18 mouse cellular contexts compared by ENCODE assay signal in the genomic region with DNA sequence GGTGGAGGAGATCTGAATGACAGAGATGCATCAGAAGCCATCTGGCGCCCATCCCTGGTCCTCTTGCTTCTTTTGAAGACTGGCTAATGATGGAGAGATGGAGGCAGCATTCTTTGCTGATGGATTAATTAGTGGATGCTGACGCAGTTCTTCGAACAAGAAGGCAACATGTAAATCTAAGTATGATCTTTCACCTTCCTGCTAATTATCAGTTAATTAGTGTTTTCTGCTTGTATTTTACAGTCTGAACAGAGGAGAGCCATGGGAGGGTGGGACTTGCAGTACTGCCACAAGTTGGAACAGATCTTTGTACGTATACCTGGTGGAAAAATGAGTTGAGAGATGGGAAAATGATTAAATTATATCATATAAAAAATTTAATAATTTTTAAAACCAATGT.
"Had no signal": no experiment of that assay in that cellular context is flagged by ENCODE, and none has a peak within 500 bp of the region (broad histone marks: within the 10 kb centered on the region; RNA-seq: fewer than 3 reads in every experiment).

No protein-coding gene starts in this region.

- H3K4me2 ChIP-seq: lung, embryonic 15.5 days; midbrain, embryonic 11.5 days; midbrain, embryonic 13.5 days; midbrain, embryonic 15.5 days; neural tube, embryonic 12.5 days; stomach, embryonic 15.5 days had no signal

- H3K9ac ChIP-seq: liver, postnatal 0 days; lung, embryonic 15.5 days; midbrain, embryonic 13.5 days; midbrain, embryonic 15.5 days; neural tube, embryonic 12.5 days; stomach, embryonic 15.5 days had no signal

- DNase-seq: liver, postnatal 0 days; lung, adult 2 months; lung, postnatal 14 days; lung, postnatal 36 days; right cerebral cortex, postnatal 14 days; thymus, adult 2 months; thymus, postnatal 25 days; thymus, postnatal 4 days had no signal

- H3K4me1 ChIP-seq: lung, embryonic 15.5 days; megakaryocyte, embryonic 14.5 days; midbrain, embryonic 13.5 days; midbrain, embryonic 15.5 days; neural tube, embryonic 12.5 days; stomach, embryonic 15.5 days had no signal

- H3K36me3 ChIP-seq: lung, embryonic 15.5 days; midbrain, embryonic 13.5 days; midbrain, embryonic 15.5 days; neural tube, embryonic 12.5 days; stomach, embryonic 15.5 days had no signal

- H3K9me3 ChIP-seq: lung, embryonic 15.5 days; midbrain, embryonic 13.5 days; midbrain, embryonic 15.5 days; neural tube, embryonic 12.5 days; stomach, embryonic 15.5 days had no signal

- H3K4me3 ChIP-seq: lung, embryonic 15.5 days; megakaryocyte, embryonic 14.5 days; midbrain, embryonic 13.5 days; midbrain, embryonic 15.5 days; neural tube, embryonic 12.5 days; stomach, embryonic 15.5 days had no signal

- H3K27ac ChIP-seq: lung, embryonic 15.5 days; macrophage; midbrain, embryonic 13.5 days; midbrain, embryonic 15.5 days; neural tube, embryonic 12.5 days; stomach, embryonic 15.5 days; stomach, postnatal 0 days had no signal

- H3K27me3 ChIP-seq: lung, embryonic 15.5 days; megakaryocyte, embryonic 14.5 days; midbrain, embryonic 13.5 days; midbrain, embryonic 15.5 days; neural tube, embryonic 12.5 days; stomach, embryonic 15.5 days had no signal

- ATAC-seq: liver, postnatal 0 days; lung, postnatal 0 days; midbrain, embryonic 13.5 days; midbrain, embryonic 15.5 days had no signal
